Mouse (Mus musculus) heart, adult 2 months (tissue): ENCODE data around the gene Porcn. TPM values are rescaled to one million over a fixed set of nuclear protein-coding genes. Genes with fewer than 3 reads are reported as not detected.

Experiments used
- DNase-seq, 2 experiments: peaks; one replicate each; pipeline ENCODE4 v3.0.0; 2021
- H3K27ac ChIP-seq: fragments of 200-600 bp; 2 replicates; pipeline ENCODE4 v1.8.1; 2022
- H3K27me3 ChIP-seq: fragments of 200-500 bp; 2 replicates; pipeline ENCODE4 v1.6.1; 2012; ENCODE audit warnings: mild to moderate bottlenecking, low read length, inconsistent platforms, mixed read lengths; ENCODE audit not compliant: control insufficient read depth, insufficient read depth
- H3K36me3 ChIP-seq: fragments of 200-500 bp; 2 replicates; pipeline ENCODE4 v1.6.1; 2012; ENCODE audit warnings: low read length, inconsistent platforms; ENCODE audit not compliant: control insufficient read depth, insufficient read depth
- H3K4me1 ChIP-seq: fragments of 200-500 bp; 2 replicates; pipeline ENCODE4 v1.6.1; 2011; ENCODE audit warnings: low read length; ENCODE audit not compliant: control insufficient read depth, insufficient read depth
- H3K4me3 ChIP-seq: fragments of 200-600 bp; 2 replicates; pipeline ENCODE4 v1.8.1; 2022
- H3K79me2 ChIP-seq: fragments of 200-500 bp; replicated peaks from 2 replicates; pipeline ENCODE4 v1.6.1; 2012; ENCODE audit warnings: mild to moderate bottlenecking, inconsistent platforms, low read length, moderate library complexity, mixed read lengths; ENCODE audit not compliant: control insufficient read depth, insufficient read depth
- H3K9ac ChIP-seq: fragments of 200-500 bp; 2 replicates; pipeline ENCODE4 v1.6.1; 2012; ENCODE audit warnings: low read depth, mild to moderate bottlenecking, control low read depth, inconsistent platforms, low read length, mixed read lengths
- CTCF ChIP-seq: fragments of 200-600 bp; IDR thresholded peaks from 2 replicates; pipeline ENCODE4 v1.8.1; 2022; ENCODE audit warnings: antibody characterized with exemption, mild to moderate bottlenecking, moderate library complexity
- EP300 ChIP-seq: fragments of 200-500 bp; IDR thresholded peaks from 2 replicates; pipeline ENCODE4 v1.6.1; 2011; ENCODE audit warnings: low read depth, low read length, control low read depth; ENCODE audit not compliant: insufficient read depth
- POLR2A ChIP-seq: fragments of 200-500 bp; IDR thresholded peaks from 2 replicates; pipeline ENCODE4 v1.6.1; 2011; ENCODE audit warnings: mild to moderate bottlenecking, low read depth, low read length, control low read depth; ENCODE audit not compliant: insufficient read depth
- WGBS: fragments of 180-500 bp; shearing (Covaris S2); methylation state at CpG from one replicate; pipeline ENCODE4 v1.1.7; 2018; 5-methylcytosine and 5-hydroxymethylcytosine counted together
- intact Hi-C: fragments of 180-260 bp; cut with DNase I; formaldehyde crosslinking; loops from one replicate; pipeline ENCODE4 v1.15.1; 2025
- polyA plus RNA-seq: library from polyadenylated mRNA; depleted of rRNA; stranded (reverse); fragments of >200 nt; gene quantifications from 2 replicates; pipeline ENCODE4 v1.2.3, GENCODE M21; 2012
- total RNA-seq, 2 experiments: library from RNA; stranded (reverse); gene quantifications; 2 replicates each; pipeline ENCODE4 v1.2.3; 2021

The Porcn gene
- total and polyA plus RNA-seq, 3 experiments: 2.3 to 15.8 (median 2.9) TPM

GRCm38 (mm10) chrX:8248542-8249120 is 42.3 kb upstream of the Porcn start:
- H3K4me1 ChIP-seq: no peaks in the 10 kb centered on the region
- no peak overlapping the region for H3K27ac ChIP-seq
- no peaks in the 10 kb centered on the region for H3K27me3 ChIP-seq
- H3K4me3 ChIP-seq: no peak overlapping the region
- intact Hi-C loops: loop anchor here (5.0 kb wide), 1 partner anchor 41 kb away; the partner anchor contains the start of gene Porcn
- H3K9ac ChIP-seq: no peak overlapping the region
- TF ChIP-seq CTCF (no peak), EP300 (no peak), POLR2A (no peak)
- WGBS: 65% methylated on average over 8 of the region's 8 CpGs
- DNase-seq: no peak
- H3K36me3 ChIP-seq: no peaks in the 10 kb centered on the region
- H3K79me2 ChIP-seq: no peaks in the 10 kb centered on the region

GRCm38 (mm10) chrX:8247680-8248079 is 41.4 kb upstream of the Porcn start:
- no peaks in the 10 kb centered on the region for H3K4me1 ChIP-seq
- H3K27ac ChIP-seq: no peak overlapping the region
- TF ChIP-seq EP300 (no peak), CTCF (peak; percentile 45)
- 82% methylated on average over 2 of the region's 2 CpGs for WGBS
- H3K9ac ChIP-seq: no peak overlapping the region
- no peaks in the 10 kb centered on the region for H3K27me3 ChIP-seq
- no peak for DNase-seq
- H3K79me2 ChIP-seq: no peaks in the 10 kb centered on the region
- intact Hi-C loops: loop anchor here (5.0 kb wide), 1 partner anchor 40 kb away; the partner anchor contains the start of gene Porcn
- H3K36me3 ChIP-seq: no peaks in the 10 kb centered on the region
- H3K4me3 ChIP-seq: no peak overlapping the region

GRCm38 (mm10) chrX:8238804-8239395 is 32.6 kb upstream of the Porcn start:
- no peaks in the 10 kb centered on the region for H3K27me3 ChIP-seq
- no peaks in the 10 kb centered on the region for H3K79me2 ChIP-seq
- H3K4me3 ChIP-seq: no peak overlapping the region
- H3K4me1 ChIP-seq: no peaks in the 10 kb centered on the region
- no peak for DNase-seq
- TF ChIP-seq CTCF (no peak), POLR2A (no peak), EP300 (no peak)
- no peak overlapping the region for H3K9ac ChIP-seq
- H3K27ac ChIP-seq: no peak overlapping the region
- intact Hi-C loops: no loop called here
- 75% methylated on average over 13 of the region's 13 CpGs for WGBS
- no peaks in the 10 kb centered on the region for H3K36me3 ChIP-seq

GRCm38 (mm10) chrX:8236704-8237103 is 30.4 kb upstream of the Porcn start:
- H3K79me2 ChIP-seq: no peaks in the 10 kb centered on the region
- TF ChIP-seq EP300: no peak
- no peak for TF ChIP-seq CTCF
- no peak for TF ChIP-seq POLR2A
- intact Hi-C loops: no loop called here
- no peak overlapping the region for H3K9ac ChIP-seq
- H3K4me1 ChIP-seq: no peaks in the 10 kb centered on the region
- H3K36me3 ChIP-seq: no peaks in the 10 kb centered on the region
- WGBS: 84% methylated on average over 2 of the region's 2 CpGs
- H3K27me3 ChIP-seq: no peaks in the 10 kb centered on the region
- no peak for DNase-seq
- no peak overlapping the region for H3K4me3 ChIP-seq
- no peak overlapping the region for H3K27ac ChIP-seq

DNA sequence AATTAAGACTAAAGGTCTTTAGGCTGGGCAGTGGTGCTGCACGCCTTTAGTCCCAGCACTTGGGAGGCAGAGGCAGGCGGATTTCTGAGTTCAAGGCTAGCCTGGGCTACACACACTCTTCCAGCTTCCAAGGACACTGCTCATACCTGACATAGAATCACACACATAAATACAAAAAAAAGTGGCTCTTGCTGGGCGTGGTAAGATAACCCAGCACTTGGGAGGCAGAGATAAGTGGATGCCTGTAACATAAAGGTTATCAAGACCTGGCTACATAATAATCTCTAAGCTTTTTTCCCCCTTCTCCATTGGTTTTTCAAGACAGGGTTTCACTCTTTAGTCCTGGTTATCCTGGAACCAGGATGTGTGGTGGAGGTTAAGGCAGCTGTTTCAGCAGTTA is 27.3 kb upstream of the Porcn start:
- Histone ChIP-seq H3K27ac (no peak overlapping the region), H3K27me3 (no peaks in the 10 kb centered on the region), H3K9ac (no peak overlapping the region), H3K4me1 (no peaks in the 10 kb centered on the region), H3K36me3 (no peaks in the 10 kb centered on the region), H3K4me3 (no peak overlapping the region), H3K79me2 (no peaks in the 10 kb centered on the region)
- WGBS: 76% methylated on average over 3 of the region's 3 CpGs
- intact Hi-C loops: no loop called here
- DNase-seq: no peak
- TF ChIP-seq CTCF (no peak), POLR2A (no peak), EP300 (no peak)

DNA sequence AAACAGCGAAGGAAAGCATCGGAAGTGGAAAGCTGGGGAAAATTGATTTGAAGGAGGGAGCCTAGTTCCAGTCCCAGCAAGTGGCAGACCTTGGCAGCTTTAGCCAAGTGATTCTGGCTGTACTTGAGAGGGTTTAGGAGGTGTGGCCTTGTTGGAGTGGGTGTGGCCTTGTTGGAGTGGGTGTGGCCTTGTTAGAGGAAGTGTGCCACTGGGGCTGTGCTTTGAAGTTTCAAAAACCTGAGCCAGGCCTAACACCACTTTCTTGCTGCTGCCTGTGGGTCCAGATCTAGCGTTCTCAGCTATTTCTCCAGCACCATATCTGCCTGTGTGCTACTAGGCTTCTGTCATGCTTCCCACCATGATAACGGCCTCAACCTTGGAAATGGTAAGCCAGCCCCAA is 23.9 kb upstream of the Porcn start:
- WGBS: 74% methylated on average over 4 of the region's 4 CpGs
- intact Hi-C loops: no loop called here
- Histone ChIP-seq H3K27ac (no peak overlapping the region), H3K79me2 (no peaks in the 10 kb centered on the region), H3K4me3 (no peak overlapping the region), H3K9ac (no peak overlapping the region), H3K36me3 (no peaks in the 10 kb centered on the region), H3K4me1 (no peaks in the 10 kb centered on the region), H3K27me3 (no peaks in the 10 kb centered on the region)
- no peak for DNase-seq
- TF ChIP-seq CTCF (no peak), EP300 (no peak), POLR2A (no peak)
